Mouse (Mus musculus): Measurements from ENCODE around the gene Cela3b. TPM values are rescaled to one million over a fixed set of nuclear protein-coding genes. Genes with fewer than 3 reads are reported as not detected.

The Cela3b gene
- total RNA-seq, 2 experiments from 2014 or later = not detected

DNA sequence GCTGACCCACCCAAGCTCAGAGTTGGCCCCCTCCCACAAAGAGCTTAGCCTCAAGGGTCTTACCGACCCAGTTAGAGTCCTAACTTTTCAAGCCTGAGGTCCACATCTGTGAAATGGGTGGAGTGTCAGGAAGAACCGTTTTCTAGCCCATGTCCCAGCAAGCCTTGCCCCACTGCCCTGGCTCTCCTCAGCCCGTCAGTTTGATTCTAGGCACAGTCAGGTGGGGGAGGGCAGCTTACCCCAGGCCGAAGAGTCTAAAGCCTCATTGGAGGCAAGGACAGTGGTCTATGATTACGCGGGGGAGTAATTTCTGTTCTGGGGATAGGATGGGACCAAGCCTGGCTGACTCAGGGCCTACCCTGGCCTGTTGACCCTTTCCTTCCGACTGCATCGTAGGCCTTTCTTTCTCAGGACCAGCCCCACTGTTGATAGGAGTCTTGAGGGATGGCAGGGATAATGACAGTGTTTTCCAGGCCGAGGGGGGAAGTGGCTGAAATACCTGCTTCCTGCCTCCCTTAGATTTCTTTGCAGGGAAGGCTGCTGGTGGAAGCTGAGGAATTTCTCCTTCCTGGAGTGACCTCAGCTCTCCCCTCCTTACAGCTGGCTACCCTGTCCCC, 40.5 kb upstream of the Cela3b start:
- Histone ChIP-seq H3K4me3 (no peak overlapping the region), H3K27ac (no peak overlapping the region)
- intact Hi-C loops (cut with DNase I) = no loop called here
- no peak for DNase-seq (ENCODE audit: extremely low spot score in 1 of 2, low spot score in 2 of 2)
- no peak for TF ChIP-seq CTCF (IDR thresholded peaks at IDR 0.05)

DNA sequence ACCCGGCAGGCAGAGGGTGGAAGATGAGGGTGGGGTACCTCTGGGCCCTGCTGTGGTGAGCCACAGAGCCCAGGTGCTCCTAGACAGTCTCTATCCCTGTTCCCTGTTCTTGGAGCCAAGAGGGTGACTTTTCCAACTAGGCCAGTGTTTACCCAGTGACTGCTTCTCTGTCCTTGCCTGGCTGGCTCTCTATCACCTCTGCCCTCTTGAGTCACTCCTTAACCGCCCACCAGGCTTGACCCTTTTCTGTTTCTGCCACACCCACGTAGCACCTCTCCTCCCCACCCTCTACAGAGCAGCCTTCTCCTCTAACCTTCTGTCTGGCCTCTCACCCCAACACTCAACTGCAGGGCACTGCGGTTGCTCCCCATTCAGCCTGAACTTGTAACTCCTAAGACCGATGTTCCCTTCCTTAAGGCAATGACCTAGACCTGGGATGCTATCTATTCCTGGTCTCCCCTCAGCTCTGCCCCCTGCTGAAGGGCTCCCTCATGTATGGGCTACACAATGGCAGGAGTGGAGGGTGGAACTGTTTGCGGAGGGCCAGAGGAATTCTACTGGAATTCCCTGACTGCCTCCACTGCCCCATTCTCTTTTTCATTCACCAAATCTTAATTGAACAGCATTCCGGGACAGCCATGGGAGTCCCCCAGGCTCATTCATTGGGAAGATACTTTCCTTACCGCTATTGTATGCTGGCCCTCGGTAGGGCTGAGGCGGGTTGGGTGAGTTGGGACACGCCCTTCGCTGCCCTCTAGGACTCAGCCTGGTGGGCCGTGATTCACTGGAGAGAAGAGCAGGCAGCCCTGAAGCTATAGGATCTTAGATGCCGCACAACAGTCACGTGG, 39.7 kb upstream of the Cela3b start:
- TF ChIP-seq CTCF (IDR thresholded peaks at IDR 0.05) = no peak
- Histone ChIP-seq H3K4me3 (peak overlapping the region; percentile 56; the same call in 1 of the 2 replicates), H3K27ac (no peak overlapping the region)
- intact Hi-C loops (cut with DNase I) = no loop called here
- DNase-seq (ENCODE audit: extremely low spot score in 1 of 2, low spot score in 2 of 2) = no peak

DNA sequence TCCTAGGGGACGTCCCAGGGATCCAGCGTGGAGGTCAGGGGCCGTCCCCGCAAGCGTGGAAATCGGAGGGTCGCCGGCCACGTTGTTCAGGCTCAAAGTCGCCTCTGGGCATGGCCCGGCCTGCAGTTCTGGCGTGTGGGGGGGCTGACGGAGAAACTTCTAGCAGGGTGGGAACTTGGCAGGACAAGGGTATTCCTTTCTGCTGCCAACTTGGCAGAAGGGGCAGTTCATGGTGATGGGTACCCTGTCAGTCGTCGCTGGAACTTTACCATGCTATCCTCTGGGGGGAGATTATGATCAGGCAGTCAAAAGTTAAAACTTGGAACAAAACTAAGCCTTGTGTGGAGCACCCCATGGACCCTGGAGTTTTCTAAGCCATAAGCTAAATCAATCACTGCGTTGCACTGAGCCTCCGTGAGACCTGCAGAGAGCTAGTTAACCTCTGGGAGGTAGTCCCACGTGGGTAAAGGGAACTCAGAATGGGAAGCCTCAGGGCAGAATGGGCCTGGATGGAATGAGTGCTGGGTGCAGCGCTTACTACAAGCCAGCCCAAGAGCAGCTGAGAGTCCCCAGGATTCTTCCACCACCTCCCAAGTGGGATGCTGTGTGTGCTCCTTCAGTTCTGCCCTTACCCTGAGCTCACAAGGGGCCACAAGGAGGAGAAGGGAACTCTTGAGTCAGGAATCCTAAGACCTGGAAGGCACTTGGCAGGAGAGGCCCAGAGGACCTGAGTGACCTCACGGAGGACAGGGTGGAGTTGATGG, 38.9 kb upstream of the Cela3b start:
- intact Hi-C loops (cut with DNase I) = no loop called here
- no peak overlapping the region for H3K27ac ChIP-seq
- TF ChIP-seq CTCF (IDR thresholded peaks at IDR 0.05) = no peak
- no peak for DNase-seq (ENCODE audit: extremely low spot score in 1 of 2, low spot score in 2 of 2)
- H3K4me3 ChIP-seq = peak overlapping the region; percentile 56

DNA sequence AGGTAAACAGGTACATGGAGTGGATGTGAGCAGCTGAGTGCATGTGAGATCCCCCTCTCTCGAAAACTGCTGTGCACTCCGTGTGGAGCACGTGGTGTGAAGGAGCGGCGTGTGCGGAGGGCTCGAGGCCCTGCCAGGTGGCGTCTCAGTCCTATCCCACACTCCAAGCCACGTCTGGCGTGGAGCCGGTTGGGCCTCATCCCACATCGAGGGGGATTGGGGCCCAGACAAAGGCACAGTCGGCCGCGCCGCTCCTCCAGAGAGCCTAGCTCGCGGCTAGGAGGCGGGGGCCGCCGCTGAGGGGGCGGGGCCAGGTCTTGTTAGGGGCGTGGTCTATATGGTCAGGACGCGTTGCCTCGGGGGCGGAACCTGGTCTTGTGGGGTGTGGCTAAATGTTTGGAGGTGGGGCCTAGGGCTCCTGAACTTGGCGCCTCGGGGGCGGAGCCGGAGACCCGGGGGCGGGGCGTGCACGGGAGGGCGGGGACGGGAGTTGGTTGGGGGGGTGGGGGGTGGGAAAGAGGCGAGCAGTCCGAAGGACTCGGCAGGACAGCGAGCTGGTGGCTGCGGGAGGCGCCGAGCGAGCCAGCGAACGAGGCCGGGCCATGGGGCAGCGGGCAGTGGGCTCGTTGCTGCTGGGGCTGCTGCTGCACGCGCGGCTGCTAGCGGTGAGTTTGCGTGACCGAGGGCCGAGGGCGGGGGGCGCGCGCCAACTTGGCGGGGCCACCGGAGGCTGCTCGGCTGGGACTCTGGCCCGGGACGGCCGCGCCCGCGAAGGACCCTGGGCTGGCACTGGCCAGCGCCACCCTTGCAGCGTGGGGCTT, 38.1 kb upstream of the Cela3b start, which contains the start of gene Hspg2:
Hspg2 (plus strand) TSS at position 510 of the 821 bp plus-strand sequence.
- Histone ChIP-seq H3K27ac (no peak within 1 kb of the TSS), H3K4me3 (peak within 1 kb of the TSS; percentile 56)
- no peak for TF ChIP-seq CTCF (IDR thresholded peaks at IDR 0.05)
- peak; percentile 78 to 79 for DNase-seq (ENCODE audit: extremely low spot score in 1 of 2, low spot score in 2 of 2)
- intact Hi-C loops (cut with DNase I) = no loop called here

DNA sequence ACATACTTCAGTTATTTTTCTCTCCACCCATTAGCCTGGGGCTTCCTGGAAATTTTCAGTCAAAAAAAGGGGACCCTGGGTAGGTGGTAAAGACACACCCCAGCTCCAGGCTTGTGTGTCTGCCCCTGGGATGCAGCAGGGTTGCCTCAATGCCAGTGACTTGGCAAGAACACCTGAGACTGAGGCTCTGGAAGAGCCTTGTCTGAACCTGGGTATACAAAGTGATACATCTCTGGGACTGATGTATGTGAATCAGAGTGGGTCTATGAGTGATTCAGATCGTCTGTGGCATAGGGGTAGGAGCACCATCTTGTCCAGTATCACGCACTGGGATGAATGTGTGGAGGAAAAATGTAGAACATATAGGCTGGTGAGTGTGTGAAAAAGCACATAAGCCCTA, 37.2 kb upstream of the Cela3b start:
- intact Hi-C loops (cut with DNase I) = no loop called here
- H3K27ac ChIP-seq = no peak overlapping the region
- no peak for DNase-seq (ENCODE audit: extremely low spot score in 1 of 2, low spot score in 2 of 2)
- H3K4me3 ChIP-seq = no peak overlapping the region
- TF ChIP-seq CTCF (IDR thresholded peaks at IDR 0.05) = no peak

DNA sequence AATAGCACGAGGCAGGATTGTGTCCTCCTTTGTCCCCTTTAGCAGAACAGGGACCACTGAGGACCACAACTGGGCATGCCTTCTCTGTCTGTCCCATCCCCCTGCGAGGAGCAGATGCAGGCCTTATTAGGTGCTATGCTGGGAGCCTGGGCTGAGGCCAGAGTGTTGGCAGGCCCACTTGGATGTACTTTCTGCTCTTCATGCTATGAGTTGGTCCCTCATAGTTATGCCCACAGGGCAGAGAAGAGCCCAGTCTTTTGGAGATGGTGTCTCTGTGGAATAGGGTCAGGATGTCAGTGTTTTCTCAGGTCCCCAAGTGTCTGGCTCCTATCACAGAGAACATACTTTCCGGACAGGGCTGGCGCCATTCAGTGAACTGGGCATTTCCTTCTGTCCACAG, 36.7 kb upstream of the Cela3b start:
- TF ChIP-seq CTCF (IDR thresholded peaks at IDR 0.05) = no peak
- intact Hi-C loops (cut with DNase I) = no loop called here
- DNase-seq (ENCODE audit: extremely low spot score in 1 of 2, low spot score in 2 of 2) = no peak
- Histone ChIP-seq H3K27ac (no peak overlapping the region), H3K4me3 (no peak overlapping the region)

DNA sequence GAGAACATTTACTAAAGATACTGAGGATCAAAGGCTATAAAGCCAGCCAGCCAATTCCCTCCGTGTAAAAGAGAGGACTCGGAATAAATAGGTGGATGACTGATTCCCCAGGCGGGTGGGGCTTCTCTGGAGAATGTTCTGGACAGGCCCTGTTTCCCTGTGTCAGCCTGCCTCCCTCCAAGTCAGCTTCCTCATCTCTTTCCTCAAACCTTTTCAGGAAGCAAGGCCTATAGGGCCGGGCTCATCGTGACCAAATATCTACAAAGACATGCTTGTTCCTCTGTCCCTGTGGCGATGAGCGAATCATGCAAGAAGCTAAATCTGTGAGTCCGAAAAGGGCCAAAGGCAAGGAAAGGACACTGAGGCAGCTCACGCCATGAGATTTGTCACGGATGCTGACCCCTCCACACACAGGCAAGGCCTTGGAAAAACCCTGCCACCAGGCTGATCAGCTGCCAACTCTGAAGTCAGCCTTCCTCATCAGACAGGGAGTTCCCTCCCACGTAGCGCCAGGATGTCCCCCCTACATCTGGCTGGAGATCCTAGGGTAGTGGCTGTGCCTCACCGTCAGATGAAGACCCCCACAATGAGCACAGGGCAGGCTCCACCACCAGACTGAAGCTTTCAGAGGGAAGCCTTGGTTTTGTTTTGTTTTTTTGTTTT, 34.9 kb upstream of the Cela3b start:
- Histone ChIP-seq H3K27ac (no peak overlapping the region), H3K4me3 (no peak overlapping the region)
- no peak for DNase-seq (ENCODE audit: extremely low spot score in 1 of 2, low spot score in 2 of 2)
- TF ChIP-seq CTCF (IDR thresholded peaks at IDR 0.05) = no peak
- intact Hi-C loops (cut with DNase I) = no loop called here

DNA sequence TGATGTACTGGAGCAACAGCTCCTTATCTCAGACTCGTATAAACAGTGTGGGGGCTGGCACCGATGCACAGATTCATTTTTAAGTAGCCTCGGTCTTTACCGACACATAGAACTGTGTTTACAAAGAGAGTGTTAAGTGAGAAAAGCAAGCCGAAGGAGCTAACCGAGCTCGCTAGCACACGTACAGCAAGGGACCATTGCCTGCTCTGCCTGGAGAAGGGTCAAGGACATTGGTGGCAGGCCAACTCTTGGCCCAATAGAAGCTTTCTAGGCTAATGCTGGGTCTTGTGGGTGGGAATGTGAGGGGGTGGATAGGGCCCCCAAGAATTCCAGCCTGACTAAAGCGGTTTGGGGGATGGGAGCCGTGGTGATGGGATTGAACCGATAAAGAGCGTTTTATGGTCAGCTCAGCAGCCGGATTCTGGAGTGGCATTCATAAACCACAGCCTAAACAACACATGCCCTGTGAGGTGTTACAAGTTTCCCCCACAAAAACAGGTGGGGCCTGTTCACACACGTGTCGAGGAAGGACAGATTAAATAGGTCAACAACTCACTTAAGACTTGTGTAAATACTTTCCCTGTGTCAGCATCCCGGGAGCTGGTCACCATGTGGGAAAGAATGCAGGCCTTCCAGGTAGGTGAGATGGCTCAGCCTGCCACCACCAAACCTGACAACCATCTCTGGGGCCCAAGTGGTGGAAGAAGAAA, 31.8 kb upstream of the Cela3b start:
- no peak for TF ChIP-seq CTCF (IDR thresholded peaks at IDR 0.05)
- no peak for DNase-seq (ENCODE audit: extremely low spot score in 1 of 2, low spot score in 2 of 2)
- no peak overlapping the region for H3K27ac ChIP-seq
- H3K4me3 ChIP-seq = no peak overlapping the region
- intact Hi-C loops (cut with DNase I) = no loop called here

DNA sequence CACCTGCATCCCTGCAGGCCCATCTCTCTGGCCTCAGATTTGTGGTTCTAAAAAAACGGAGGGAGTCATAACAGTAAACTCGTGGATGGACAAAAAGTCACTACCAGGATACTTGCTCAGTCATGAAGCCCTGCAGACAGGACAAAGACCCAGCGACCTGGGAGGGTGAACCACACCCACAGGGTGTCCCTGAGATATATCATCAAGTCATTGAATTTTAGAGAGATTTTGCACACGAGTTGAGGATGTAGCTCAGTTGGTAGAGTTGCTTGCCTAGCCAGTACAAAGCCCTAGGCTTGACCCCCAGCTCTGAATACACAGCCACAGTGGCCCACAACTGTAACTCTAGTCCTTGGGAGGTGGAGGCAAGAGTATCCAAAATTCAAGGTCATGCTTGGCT, 30.9 kb upstream of the Cela3b start:
- intact Hi-C loops (cut with DNase I) = no loop called here
- TF ChIP-seq CTCF (IDR thresholded peaks at IDR 0.05) = no peak

DNA sequence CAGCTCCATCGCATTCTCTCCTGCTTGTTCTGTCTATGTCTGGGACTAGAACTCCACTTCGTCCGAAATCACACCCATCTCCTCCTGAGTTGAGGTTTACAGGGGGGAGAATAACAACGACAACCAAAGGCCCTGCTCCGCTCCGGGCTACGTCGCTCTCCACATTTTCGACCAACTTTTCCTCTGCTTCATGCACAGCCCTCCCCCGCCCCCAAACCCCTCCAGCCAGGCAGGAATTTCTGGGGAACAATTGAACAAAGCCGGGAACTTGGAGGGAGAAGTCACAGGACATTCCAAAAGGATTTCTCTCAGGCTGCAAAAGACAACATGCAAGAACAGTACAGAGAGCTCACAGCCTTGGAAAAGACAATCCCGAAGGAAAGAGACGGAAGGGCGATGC, 30.3 kb upstream of the Cela3b start:
- no peak overlapping the region for H3K4me3 ChIP-seq
- intact Hi-C loops (cut with DNase I) = no loop called here
- no peak for DNase-seq (ENCODE audit: extremely low spot score in 1 of 2, low spot score in 2 of 2)
- TF ChIP-seq CTCF (IDR thresholded peaks at IDR 0.05) = no peak
- H3K27ac ChIP-seq = no peak overlapping the region

More for the DNA sequence above, 30.9 kb upstream of the Cela3b start:
- no peak for DNase-seq (ENCODE audit: extremely low spot score in 1 of 2, low spot score in 2 of 2)
- Histone ChIP-seq H3K27ac (no peak overlapping the region), H3K4me3 (no peak overlapping the region)

Data from left cerebral cortex, adult 2 months (tissue).